Mouse (Mus musculus): ENCODE data around the gene Gm45194.

GRCm38 (mm10) chrX:111881251-111881650, 9.9 kb upstream of the Gm45194 start:
- no peak for TF ChIP-seq CTCF (IDR thresholded peaks at IDR 0.05; ENCODE audit: control insufficient read depth, insufficient read depth, insufficient replicate concordance, low read depth, low read length)
- no peak for TF ChIP-seq POLR2A (IDR thresholded peaks at IDR 0.05; ENCODE audit: control insufficient read depth, low read depth, low read length)
